In genomic region chr6:53143846-53144584, GRCm38 (mm10) we compare ENCODE assay signal across 9 mouse cellular contexts.
DNase-seq lines count a peak whose midpoint lies in the region; ATAC-seq and TF ChIP-seq lines count a peak whose summit lies in the region.
"Had no signal": no experiment of that assay in that cellular context is flagged by ENCODE, and none has a peak within 500 bp of the region (broad histone marks: within the 10 kb centered on the region; RNA-seq: fewer than 3 reads in every experiment).

No protein-coding gene starts in this region.

- H3K36me3 ChIP-seq in heart, adult 2 months (ENCODE audit: control insufficient read depth, insufficient read depth, low read length): no peaks in the 10 kb centered on the region
- no peaks in the 10 kb centered on the region for H3K36me3 ChIP-seq in heart, embryonic 12.5 days
- no peaks in the 10 kb centered on the region for H3K36me3 ChIP-seq in CH12.LX (replicated peaks in 1 of 2; ENCODE audit: control insufficient read depth in 1 of 2, insufficient read depth in 1 of 2, low read length in 1 of 2)
- H3K36me3 ChIP-seq: limb, embryonic 13.5 days had no signal

- H3K27me3 ChIP-seq in heart, adult 2 months (ENCODE audit: control insufficient read depth, insufficient read depth, low read length): no peaks in the 10 kb centered on the region
- H3K27me3 ChIP-seq in heart, embryonic 12.5 days (replicated peaks): no peaks in the 10 kb centered on the region
- H3K27me3 ChIP-seq in CH12.LX (replicated peaks): no peaks in the 10 kb centered on the region
- H3K27me3 ChIP-seq: limb, embryonic 13.5 days had no signal

- no peaks in the 10 kb centered on the region for H3K9me3 ChIP-seq in heart, embryonic 12.5 days (replicated peaks)
- H3K9me3 ChIP-seq in CH12.LX (replicated peaks; ENCODE audit: low read length): no peaks in the 10 kb centered on the region
- H3K9me3 ChIP-seq: limb, embryonic 13.5 days had no signal

- no peaks in the 10 kb centered on the region for H3K79me2 ChIP-seq in heart, adult 2 months (replicated peaks; ENCODE audit: control insufficient read depth, insufficient read depth, low read length)
- H3K79me2 ChIP-seq in CH12.LX (replicated peaks; ENCODE audit: control insufficient read depth, extremely low read depth, insufficient read depth, poor library complexity, severe bottlenecking): no peaks in the 10 kb centered on the region

- H3K4me3 ChIP-seq in heart, adult 2 months: no peak overlapping the region
- no peak overlapping the region for H3K4me3 ChIP-seq in heart, embryonic 12.5 days
- H3K4me3 ChIP-seq in CH12.LX (replicated peaks in 1 of 3; ENCODE audit: low read depth in 2 of 3, low read length in 2 of 3, poor library complexity in 1 of 3): no peak overlapping the region
- H3K4me3 ChIP-seq in layer of hippocampus, adult 2 months: no peak overlapping the region
- H3K4me3 ChIP-seq: limb, embryonic 13.5 days had no signal

- H3K4me1 ChIP-seq in heart, adult 2 months (ENCODE audit: control insufficient read depth, insufficient read depth, low read length): no peaks in the 10 kb centered on the region
- peaks cover 5% of the 10 kb centered on the region; the same call in 1 of the 2 replicates for H3K4me1 ChIP-seq in heart, embryonic 12.5 days (replicated peaks)
- peaks cover 6 to 27% of the 10 kb centered on the region in 2 experiments; a peak in 3 of 4 replicates for H3K4me1 ChIP-seq in CH12.LX (ENCODE audit: control insufficient read depth in 1 of 2, insufficient read depth in 2 of 2)

- H3K9ac ChIP-seq in heart, adult 2 months (ENCODE audit: low read depth, low read length): no peak overlapping the region
- no peak overlapping the region for H3K9ac ChIP-seq in heart, embryonic 12.5 days
- H3K9ac ChIP-seq in CH12.LX (ENCODE audit: insufficient read depth, low read depth): no peak overlapping the region
- H3K9ac ChIP-seq: limb, embryonic 13.5 days had no signal

- WGBS in heart, adult 2 months: 11% methylated on average over 4 of the region's 4 CpGs
- 14% methylated on average over 4 of the region's 4 CpGs for WGBS in heart, embryonic 12.5 days

- no peak for ATAC-seq in heart, embryonic 12.5 days (ENCODE audit: insufficient number of reproducible peaks, low FRiP score)

- DNase-seq in heart, adult 2 months: peak; percentile 20 to 36
- DNase-seq in CH12.LX (ENCODE audit: extremely low read depth): peak; percentile 63
- peak; percentile 51 for DNase-seq in cerebellum, adult 9-10 months
- DNase-seq in frontal cortex, postnatal 14 days (ENCODE audit: low spot score in 2 of 2): peak; percentile 21 to 39
- peak; percentile 13 to 43 for DNase-seq in layer of hippocampus, adult 2 months (ENCODE audit: low spot score in 2 of 2)
- peak; percentile 56 for DNase-seq in lung, postnatal 36 days
- DNase-seq in thymus, postnatal 14 days: peak; percentile 13

- TF ChIP-seq EP300 in heart, adult 2 months (IDR thresholded peaks at IDR 0.05; ENCODE audit: insufficient read depth, low read depth, low read length): no peak
- TF ChIP-seq EP300 in CH12.LX (IDR thresholded peaks at IDR 0.05; ENCODE audit: low read length): no peak

- no peak for TF ChIP-seq POLR2A in heart, adult 2 months (IDR thresholded peaks at IDR 0.05; ENCODE audit: insufficient read depth, low read depth, low read length)
- TF ChIP-seq POLR2A in CH12.LX (IDR thresholded peaks at IDR 0.05; ENCODE audit: low read depth, low read length): no peak

- in situ Hi-C loops in CH12.LX (cut with MboI; ENCODE audit: low pct_ligation_motif_present, low pct_unique_long_range_greater_than_20kb, low sequenced_read_pairs): loop anchor here (5.0 kb wide), 1 partner anchor 92 kb away; no protein-coding TSS in a partner anchor

- H3K4me2 ChIP-seq in heart, embryonic 12.5 days: no peak overlapping the region
- peak overlapping the region; percentile 26 for H3K4me2 ChIP-seq in CH12.LX (ENCODE audit: insufficient read depth, low read depth, poor library complexity, severe bottlenecking)
- H3K4me2 ChIP-seq: limb, embryonic 13.5 days had no signal

- H3K27ac ChIP-seq in heart, adult 2 months: no peak overlapping the region
- H3K27ac ChIP-seq in heart, embryonic 12.5 days (ENCODE audit: poor library complexity, severe bottlenecking): no peak overlapping the region
- no peak overlapping the region for H3K27ac ChIP-seq in CH12.LX (ENCODE audit: insufficient read depth, low read depth)
- no peak overlapping the region for H3K27ac ChIP-seq in layer of hippocampus, adult 2 months
- H3K27ac ChIP-seq: limb, embryonic 13.5 days had no signal

- peak; percentile 71 for TF ChIP-seq RAD21 in CH12.LX (IDR thresholded peaks at IDR 0.05; ENCODE audit: low read depth, low read length)

- dilution Hi-C loops in CH12.LX (cut with MboI; ENCODE audit: extremely low pct_ligation_motif_present, extremely low pct_unique_long_range_greater_than_20kb, low sequenced_read_pairs): no loop called here

- intact Hi-C loops in heart, adult 2 months (cut with DNase I): loop anchor here (5.0 to 10.0 kb wide), 2 partner anchors 109 to 887 kb away; no protein-coding TSS in a partner anchor

- peak; percentile 87 for TF ChIP-seq CTCF in heart, adult 2 months (IDR thresholded peaks at IDR 0.05)
- peak; percentile 70 to 87 for TF ChIP-seq CTCF in CH12.LX (conservative IDR thresholded peaks at IDR 0.05 in 1 of 2, IDR thresholded peaks at IDR 0.05 in 1 of 2; ENCODE audit: low read depth in 2 of 2, low read length in 2 of 2)
- TF ChIP-seq CTCF in layer of hippocampus, adult 2 months (conservative IDR thresholded peaks at IDR 0.05): peak; percentile 90

TF ChIP-seq in CH12.LX, 34 proteins besides CTCF, POLR2A, EP300 and RAD21:
- TF ChIP-seq MAZ (IDR thresholded peaks at IDR 0.05; ENCODE audit: low read depth, low read length) (no peak), ELF1 (IDR thresholded peaks at IDR 0.05; ENCODE audit: low read depth, low read length) (no peak), MAX (IDR thresholded peaks at IDR 0.05; ENCODE audit: low read length) (no peak), ZC3H11A (IDR thresholded peaks at IDR 0.05; ENCODE audit: low read depth, low read length) (peak; percentile 40; the same call in 1 of the 2 replicates), CHD1 (IDR thresholded peaks at IDR 0.05; ENCODE audit: low read depth, low read length) (no peak), GABPA (IDR thresholded peaks at IDR 0.05; ENCODE audit: insufficient replicate concordance, low read depth, low read length) (no peak), E2F4 (IDR thresholded peaks at IDR 0.05; ENCODE audit: insufficient replicate concordance, low read depth, low read length) (no peak), MEF2A (IDR thresholded peaks at IDR 0.05; ENCODE audit: borderline replicate concordance, low read depth, low read length) (no peak), MYC (IDR thresholded peaks at IDR 0.05; ENCODE audit: low read depth, low read length) (no peak), TBP (conservative IDR thresholded peaks at IDR 0.05; ENCODE audit: low read depth, low read length) (no peak), RCOR1 (conservative IDR thresholded peaks at IDR 0.05; ENCODE audit: low read depth, low read length) (no peak), USF1 (IDR thresholded peaks at IDR 0.05; ENCODE audit: low read depth, low read length) (no peak), JUND (conservative IDR thresholded peaks at IDR 0.05; ENCODE audit: low read depth, low read length) (no peak), SIN3A (IDR thresholded peaks at IDR 0.05; ENCODE audit: low read length) (no peak), CHD2 (IDR thresholded peaks at IDR 0.05; ENCODE audit: low read length) (no peak), BHLHE40 (IDR thresholded peaks at IDR 0.05; ENCODE audit: low read depth, low read length) (0 out of 2 replicates have a peak, but pooled peaks have one; percentile 11), TCF12 (IDR thresholded peaks at IDR 0.05; ENCODE audit: low read depth, low read length) (0 out of 2 replicates have a peak, but pooled peaks have one; percentile 11), PAX5 (IDR thresholded peaks at IDR 0.05; ENCODE audit: low read length) (no peak), ETS1 (conservative IDR thresholded peaks at IDR 0.05; ENCODE audit: low read depth, low read length) (no peak), NRF1 (IDR thresholded peaks at IDR 0.05; ENCODE audit: low read depth, low read length) (no peak), NELFE (IDR thresholded peaks at IDR 0.05; ENCODE audit: low read depth, low read length) (peak; percentile 23; the same call in 1 of the 2 replicates), USF2 (conservative IDR thresholded peaks at IDR 0.05; ENCODE audit: low read depth, low read length) (no peak), ZMIZ1 (IDR thresholded peaks at IDR 0.05; ENCODE audit: low read depth, low read length) (no peak), SMC3 (IDR thresholded peaks at IDR 0.05; ENCODE audit: low read depth, low read length) (peak; percentile 84), MAFK (IDR thresholded peaks at IDR 0.05; ENCODE audit: insufficient replicate concordance, low read length) (no peak), HCFC1 (IDR thresholded peaks at IDR 0.05; ENCODE audit: low read depth, low read length) (no peak), POLR2AphosphoS2 (IDR thresholded peaks at IDR 0.05; ENCODE audit: low read depth, low read length) (no peak), IRF4 (IDR thresholded peaks at IDR 0.05; ENCODE audit: low read depth, low read length) (peak; percentile 39; the same call in 1 of the 2 replicates), ZNF384 (IDR thresholded peaks at IDR 0.05; ENCODE audit: low read depth, low read length) (peak; percentile 89), KAT2A (IDR thresholded peaks at IDR 0.05; ENCODE audit: insufficient replicate concordance, low read length) (no peak), ZKSCAN1 (IDR thresholded peaks at IDR 0.05; ENCODE audit: borderline replicate concordance, low read depth, low read length) (no peak), UBTF (IDR thresholded peaks at IDR 0.05; ENCODE audit: low read depth, low read length) (no peak), JUN (IDR thresholded peaks at IDR 0.05; ENCODE audit: insufficient read depth, low read depth, low read length) (no peak), MXI1 (IDR thresholded peaks at IDR 0.05; ENCODE audit: low read depth, low read length) (no peak)

Comparison
In these comparisons a context has a peak if more than half of its experiments do, and no peak if none do; other contexts are left out.
1. DNase-seq: peak in every context shown above with its lines; median percentile 63 in CH12.LX; 56 in lung, postnatal 36 days; 51 in cerebellum, adult 9-10 months; 30 in frontal cortex, postnatal 14 days; 28 in heart, adult 2 months; 28 in layer of hippocampus, adult 2 months; 13 in thymus, postnatal 14 days.